In genomic region chr4:101182603-101183011, GRCm38 (mm10) we compare ENCODE assay signal across 8 mouse cellular contexts.
DNase-seq lines count a peak whose midpoint lies in the region; ATAC-seq lines count a peak whose summit lies in the region.

No protein-coding gene starts in this region.

- WGBS in heart, embryonic 16.5 days: 41% methylated on average over 7 of the region's 9 CpGs
- WGBS in liver, embryonic 16.5 days (ENCODE audit: insufficient replicate concordance): 31% methylated on average over 9 of the region's 9 CpGs

- H3K27me3 ChIP-seq in heart, embryonic 16.5 days (ENCODE audit: control insufficient read depth, insufficient read depth, low read length): no peaks in the 10 kb centered on the region
- no peaks in the 10 kb centered on the region for H3K27me3 ChIP-seq in liver, embryonic 16.5 days (ENCODE audit: control insufficient read depth, insufficient read depth, low read depth, low read length)

- H3K36me3 ChIP-seq in heart, embryonic 16.5 days (ENCODE audit: control insufficient read depth, insufficient read depth): peaks cover 14% of the 10 kb centered on the region
- H3K36me3 ChIP-seq in liver, embryonic 16.5 days (ENCODE audit: control insufficient read depth, insufficient read depth): peaks cover 32% of the 10 kb centered on the region

- H3K27ac ChIP-seq in heart, embryonic 16.5 days (ENCODE audit: low read length): peak overlapping the region; percentile 68
- H3K27ac ChIP-seq in liver, embryonic 16.5 days (ENCODE audit: low read length): peak overlapping the region; percentile 53

- no peak overlapping the region for H3K4me3 ChIP-seq in heart, embryonic 16.5 days (ENCODE audit: low read length)
- peak overlapping the region; percentile 21; the same call in 1 of the 2 replicates for H3K4me3 ChIP-seq in liver, embryonic 16.5 days (ENCODE audit: low read depth, low read length)

- H3K9me3 ChIP-seq in heart, embryonic 16.5 days (replicated peaks; ENCODE audit: control insufficient read depth, low read length): no peaks in the 10 kb centered on the region
- H3K9me3 ChIP-seq in liver, embryonic 16.5 days (replicated peaks; ENCODE audit: control insufficient read depth, low read length): no peaks in the 10 kb centered on the region

- 0 out of 2 replicates have a peak overlapping the region, but pooled peaks have one; percentile 9 for H3K4me2 ChIP-seq in heart, embryonic 16.5 days (ENCODE audit: low read depth, low read length)
- H3K4me2 ChIP-seq in liver, embryonic 16.5 days (ENCODE audit: low read depth, low read length): no peak overlapping the region

- peaks cover 27% of the 10 kb centered on the region for H3K4me1 ChIP-seq in heart, embryonic 16.5 days (ENCODE audit: control insufficient read depth, insufficient read depth, low read length)
- peaks cover 15% of the 10 kb centered on the region for H3K4me1 ChIP-seq in liver, embryonic 16.5 days (ENCODE audit: control insufficient read depth, low read depth, low read length)

- peak; percentile 51 for ATAC-seq in heart, embryonic 16.5 days (replicated peaks; ENCODE audit: extremely low read depth, insufficient read depth, low FRiP score)
- ATAC-seq in liver, embryonic 16.5 days (ENCODE audit: low read depth): 0 out of 2 replicates have a peak, but pooled peaks have one; percentile 6

- no peak overlapping the region for H3K9ac ChIP-seq in heart, embryonic 16.5 days (ENCODE audit: low read length)
- no peak overlapping the region for H3K9ac ChIP-seq in liver, embryonic 16.5 days (ENCODE audit: low read depth, low read length)

- peak; percentile 66 for DNase-seq in right cerebral cortex, adult 18-20 months
- no peak for DNase-seq in right cerebral cortex, postnatal 14 days
- DNase-seq in thymus, adult 18-20 months: peak; percentile 45 to 78
- no peak for DNase-seq in right cerebral cortex, postnatal 4 days
- DNase-seq in ovary, postnatal 36 days (ENCODE audit: low spot score): no peak
- no peak for DNase-seq in adrenal gland, postnatal 36 days

Comparison
In these comparisons a context has a peak if more than half of its experiments do, and no peak if none do; other contexts are left out.
1. DNase-seq: peak in right cerebral cortex, adult 18-20 months (single experiment) and thymus, adult 18-20 months (2 of 2); none in right cerebral cortex, postnatal 14 days (single experiment), right cerebral cortex, postnatal 4 days (single experiment), ovary, postnatal 36 days (single experiment) and adrenal gland, postnatal 36 days (0 of 2).